Mouse (Mus musculus): Measurements from ENCODE around the gene Frmd5. TPM values are rescaled to one million over a fixed set of nuclear protein-coding genes. Genes with fewer than 3 reads are reported as not detected.
A peak's percentile ranks its signal among the peaks of the same experiment; 100 is the strongest.

Gene Frmd5
- polyA plus RNA-seq, 1 experiment from 2014 or later = 1.5 TPM

DNA sequence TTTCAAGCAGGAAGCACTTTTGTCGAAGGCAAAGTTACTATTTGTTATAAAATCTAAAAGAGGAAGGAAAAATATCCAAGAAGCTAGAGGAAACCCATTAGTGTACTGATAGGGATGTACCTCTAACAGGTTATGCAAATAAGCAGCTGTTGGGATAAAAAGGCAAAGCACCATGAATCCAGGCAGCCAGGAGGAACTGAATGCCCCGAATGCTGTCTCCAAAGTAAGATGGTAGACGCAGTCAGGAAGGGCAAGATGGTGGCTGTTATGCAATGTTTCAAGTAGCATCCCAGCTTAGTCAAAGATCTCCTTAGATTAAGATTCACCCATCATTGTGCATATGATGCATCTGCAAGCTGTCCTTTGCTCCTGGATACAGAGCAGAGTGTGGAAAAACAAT is 2.2 kb upstream of the Frmd5 start:
- Histone ChIP-seq H3K36me3 (ENCODE audit: control insufficient read depth, insufficient read depth, low read length) (no peaks in the 10 kb centered on the region), H3K4me3 (ENCODE audit: low read depth, low read length) (no peak overlapping the region), H3K4me2 (replicated peaks; ENCODE audit: low read depth) (no peak overlapping the region), H3K4me1 (replicated peaks; ENCODE audit: control insufficient read depth, insufficient read depth) (0 out of 2 replicates have a peak, but pooled peaks cover 3% of the 10 kb centered on the region), H3K9me3 (ENCODE audit: control insufficient read depth, low read length) (no peaks in the 10 kb centered on the region), H3K9ac (ENCODE audit: low read length) (no peak overlapping the region), H3K27ac (replicated peaks) (no peak overlapping the region), H3K27me3 (ENCODE audit: control insufficient read depth, insufficient read depth, low read length) (no peaks in the 10 kb centered on the region; the same call in 1 of the 2 replicates)
- ATAC-seq (ENCODE audit: low FRiP score, low TSS enrichment) = no peak
- WGBS = 78% methylated on average over 3 of the region's 3 CpGs
- no peak for DNase-seq (ENCODE audit: low spot score)
- TF ChIP-seq EP300 (optimal IDR thresholded peaks at IDR 0.05) = no peak
- TF ChIP-seq CTCF (IDR thresholded peaks at IDR 0.05; ENCODE audit: low read depth) = no peak

DNA sequence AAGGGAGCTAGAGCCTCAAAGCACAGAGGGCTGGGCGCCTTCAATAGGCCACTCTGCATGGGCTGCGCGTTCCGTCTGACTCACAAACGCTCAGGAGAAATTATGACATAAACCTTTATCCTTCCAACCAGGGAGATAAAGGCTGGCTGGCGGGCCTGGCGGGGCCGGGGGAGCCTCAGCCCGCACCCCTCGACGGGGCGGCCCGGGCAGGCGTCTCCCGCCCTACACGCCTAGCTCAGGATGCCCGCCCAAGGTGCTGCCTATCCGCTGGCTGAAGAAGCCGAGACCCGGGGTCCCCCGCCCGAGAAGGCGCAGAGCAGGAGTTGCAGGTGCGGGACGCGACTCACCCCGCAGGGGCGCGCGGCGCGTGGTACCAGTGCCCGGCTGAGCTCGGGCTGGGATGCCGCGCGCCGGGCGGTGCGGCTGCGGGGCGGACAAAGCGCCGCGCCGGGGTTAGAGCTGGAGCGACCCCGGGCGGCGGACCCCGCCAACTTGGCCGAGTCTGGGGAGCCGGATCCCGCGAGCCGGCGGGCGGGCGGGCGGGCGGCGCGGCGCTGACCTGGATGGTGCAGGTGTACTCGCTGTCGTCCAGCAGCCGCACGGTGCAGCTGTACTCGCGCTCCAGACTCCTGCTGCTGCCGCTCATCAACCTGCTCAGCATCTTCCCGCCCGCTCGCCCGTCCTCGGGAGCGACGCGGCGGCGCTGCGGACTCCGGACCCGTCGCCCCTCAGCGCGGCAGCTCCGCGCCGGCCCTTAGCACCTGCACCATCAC is 530 bp downstream of the Frmd5 start:
- Histone ChIP-seq H3K4me3 (ENCODE audit: low read depth, low read length) (peak overlapping the region; percentile 59), H3K9me3 (ENCODE audit: control insufficient read depth, low read length) (no peaks in the 10 kb centered on the region), H3K9ac (ENCODE audit: low read length) (peak overlapping the region; percentile 45), H3K36me3 (ENCODE audit: control insufficient read depth, insufficient read depth, low read length) (no peaks in the 10 kb centered on the region), H3K4me2 (replicated peaks; ENCODE audit: low read depth) (peak overlapping the region; percentile 86), H3K4me1 (replicated peaks; ENCODE audit: control insufficient read depth, insufficient read depth) (0 out of 2 replicates have a peak, but pooled peaks cover 3% of the 10 kb centered on the region), H3K27me3 (ENCODE audit: control insufficient read depth, insufficient read depth, low read length) (no peaks in the 10 kb centered on the region; the same call in 1 of the 2 replicates), H3K27ac (replicated peaks) (peak overlapping the region; percentile 45; the same call in 1 of the 2 replicates)
- WGBS = under 1% methylated on average over 71 of the region's 90 CpGs
- no peak for TF ChIP-seq CTCF (IDR thresholded peaks at IDR 0.05; ENCODE audit: low read depth)
- TF ChIP-seq EP300 (optimal IDR thresholded peaks at IDR 0.05) = no peak
- DNase-seq (ENCODE audit: low spot score) (peak; percentile 52), ATAC-seq (ENCODE audit: low FRiP score, low TSS enrichment) (peak; percentile 83)

DNA sequence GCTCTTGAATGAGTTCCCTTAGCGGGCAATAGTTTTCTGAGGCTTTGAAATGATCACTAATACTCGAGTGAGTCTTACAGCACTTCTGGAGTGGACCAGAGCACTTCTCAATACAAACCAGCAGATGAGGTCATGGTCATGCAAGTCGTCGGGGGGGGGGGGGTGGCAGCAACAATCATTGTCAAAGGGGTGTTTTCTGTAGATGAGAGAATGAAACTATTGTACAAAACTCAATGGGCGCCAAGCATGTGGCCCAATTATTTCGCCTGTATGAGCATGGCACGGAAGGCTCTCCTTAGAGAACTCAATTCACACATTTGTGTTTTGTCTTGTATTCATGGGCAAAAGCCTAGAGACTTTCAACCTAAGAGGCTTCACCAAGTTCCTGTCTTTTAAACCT is 7.8 kb downstream of the Frmd5 start:
- 83% methylated on average over 7 of the region's 7 CpGs for WGBS
- H3K27me3 ChIP-seq (ENCODE audit: control insufficient read depth, insufficient read depth, low read length) = no peaks in the 10 kb centered on the region

DNA sequence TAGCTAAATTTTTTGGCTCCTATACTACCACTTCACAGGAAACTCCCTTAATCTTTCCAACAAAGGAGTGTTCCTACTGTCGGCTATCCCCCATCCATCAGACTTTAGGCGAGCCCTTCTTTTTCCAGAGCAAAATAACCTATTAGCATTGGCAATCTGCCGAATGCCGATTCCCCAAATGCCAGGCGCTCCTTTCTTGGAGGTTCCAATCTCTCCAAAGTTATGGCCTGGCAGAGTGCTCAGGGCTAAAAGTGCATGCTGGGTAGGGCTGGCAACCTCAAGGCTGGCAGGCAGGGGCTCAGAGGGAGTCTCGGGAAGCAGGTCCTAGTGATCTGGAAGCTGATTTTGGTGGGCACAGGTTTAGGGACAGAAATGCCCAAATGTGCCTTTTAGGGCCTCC is 10.9 kb downstream of the Frmd5 start:
- Histone ChIP-seq H3K36me3 (ENCODE audit: control insufficient read depth, insufficient read depth, low read length) (no peaks in the 10 kb centered on the region), H3K4me3 (ENCODE audit: low read depth, low read length) (no peak overlapping the region), H3K9ac (ENCODE audit: low read length) (no peak overlapping the region), H3K4me2 (replicated peaks; ENCODE audit: low read depth) (no peak overlapping the region), H3K9me3 (ENCODE audit: control insufficient read depth, low read length) (no peaks in the 10 kb centered on the region), H3K27me3 (ENCODE audit: control insufficient read depth, insufficient read depth, low read length) (no peaks in the 10 kb centered on the region), H3K4me1 (replicated peaks; ENCODE audit: control insufficient read depth, insufficient read depth) (no peaks in the 10 kb centered on the region), H3K27ac (replicated peaks) (no peak overlapping the region)
- 84% methylated on average over 6 of the region's 6 CpGs for WGBS
- TF ChIP-seq CTCF (IDR thresholded peaks at IDR 0.05; ENCODE audit: low read depth) = no peak
- TF ChIP-seq EP300 (optimal IDR thresholded peaks at IDR 0.05) = no peak
- no peak for ATAC-seq (ENCODE audit: low FRiP score, low TSS enrichment)
- DNase-seq (ENCODE audit: low spot score) = no peak

More for the DNA sequence above, 7.8 kb downstream of the Frmd5 start:
- H3K4me2 ChIP-seq (replicated peaks; ENCODE audit: low read depth) = no peak overlapping the region
- no peak for TF ChIP-seq CTCF (IDR thresholded peaks at IDR 0.05; ENCODE audit: low read depth)
- TF ChIP-seq EP300 (optimal IDR thresholded peaks at IDR 0.05) = no peak
- H3K27ac ChIP-seq (replicated peaks) = no peak overlapping the region
- H3K9ac ChIP-seq (ENCODE audit: low read length) = no peak overlapping the region
- H3K4me3 ChIP-seq (ENCODE audit: low read depth, low read length) = no peak overlapping the region
- DNase-seq (ENCODE audit: low spot score) (no peak), ATAC-seq (ENCODE audit: low FRiP score, low TSS enrichment) (no peak)
- no peaks in the 10 kb centered on the region for H3K9me3 ChIP-seq (ENCODE audit: control insufficient read depth, low read length)
- no peaks in the 10 kb centered on the region for H3K36me3 ChIP-seq (ENCODE audit: control insufficient read depth, insufficient read depth, low read length)
- H3K4me1 ChIP-seq (replicated peaks; ENCODE audit: control insufficient read depth, insufficient read depth) = no peaks in the 10 kb centered on the region

DNA sequence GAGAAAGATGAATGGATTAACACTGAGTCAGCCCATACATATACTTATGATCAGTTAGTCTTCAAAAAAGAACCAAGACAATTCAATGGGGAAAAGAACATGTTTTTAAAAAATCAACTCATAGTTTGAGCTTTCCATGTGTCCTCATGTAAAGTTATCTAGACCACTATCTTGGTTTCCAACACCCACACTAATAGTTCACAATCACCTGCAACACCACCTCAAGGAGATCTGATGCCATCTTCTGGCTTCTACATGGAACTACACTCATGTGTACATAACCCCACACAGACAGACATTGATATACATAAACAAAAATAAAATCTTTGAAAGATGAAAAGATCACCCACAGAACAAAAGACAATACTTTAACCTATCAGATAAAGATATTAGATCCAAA is 17.1 kb downstream of the Frmd5 start:
- no peak for DNase-seq (ENCODE audit: low spot score)
- Histone ChIP-seq H3K27ac (replicated peaks) (no peak overlapping the region), H3K4me1 (replicated peaks; ENCODE audit: control insufficient read depth, insufficient read depth) (no peaks in the 10 kb centered on the region), H3K4me3 (ENCODE audit: low read depth, low read length) (no peak overlapping the region), H3K9me3 (ENCODE audit: control insufficient read depth, low read length) (no peaks in the 10 kb centered on the region), H3K4me2 (replicated peaks; ENCODE audit: low read depth) (no peak overlapping the region), H3K9ac (ENCODE audit: low read length) (no peak overlapping the region), H3K27me3 (ENCODE audit: control insufficient read depth, insufficient read depth, low read length) (no peaks in the 10 kb centered on the region), H3K36me3 (ENCODE audit: control insufficient read depth, insufficient read depth, low read length) (no peaks in the 10 kb centered on the region)
- TF ChIP-seq EP300 (optimal IDR thresholded peaks at IDR 0.05) = no peak
- peak; percentile 35; the same call in 1 of the 2 replicates for TF ChIP-seq CTCF (IDR thresholded peaks at IDR 0.05; ENCODE audit: low read depth)
- no peak for ATAC-seq (ENCODE audit: low FRiP score, low TSS enrichment)

DNA sequence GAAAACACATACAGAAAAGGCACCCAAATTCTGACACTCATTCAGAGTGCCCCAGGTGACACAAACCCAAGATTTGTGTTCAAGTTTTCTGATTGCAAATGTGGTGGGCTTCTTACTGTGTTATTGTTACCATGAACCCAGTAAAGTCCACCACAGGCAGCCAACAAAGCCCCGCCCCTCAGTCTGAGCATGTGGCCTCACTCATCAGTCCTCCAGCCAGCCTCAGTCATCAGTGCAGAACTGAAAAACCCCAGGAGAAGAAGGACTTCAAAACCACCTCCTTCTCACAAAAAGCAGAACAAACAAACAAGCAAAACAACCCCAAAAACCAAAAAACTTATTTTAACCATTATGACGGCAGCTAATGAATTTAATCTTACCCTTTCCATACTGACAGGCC is 18.5 kb downstream of the Frmd5 start:
- no peak overlapping the region for H3K27ac ChIP-seq (replicated peaks)
- TF ChIP-seq EP300 (optimal IDR thresholded peaks at IDR 0.05) (no peak), CTCF (IDR thresholded peaks at IDR 0.05; ENCODE audit: low read depth) (no peak)
- 73% methylated on average over 2 of the region's 2 CpGs for WGBS
- H3K9ac ChIP-seq (ENCODE audit: low read length) = no peak overlapping the region
- no peak overlapping the region for H3K4me2 ChIP-seq (replicated peaks; ENCODE audit: low read depth)
- no peaks in the 10 kb centered on the region for H3K36me3 ChIP-seq (ENCODE audit: control insufficient read depth, insufficient read depth, low read length)
- no peak overlapping the region for H3K4me3 ChIP-seq (ENCODE audit: low read depth, low read length)
- ATAC-seq (ENCODE audit: low FRiP score, low TSS enrichment) (no peak), DNase-seq (ENCODE audit: low spot score) (no peak)
- no peaks in the 10 kb centered on the region for H3K9me3 ChIP-seq (ENCODE audit: control insufficient read depth, low read length)
- no peaks in the 10 kb centered on the region for H3K4me1 ChIP-seq (replicated peaks; ENCODE audit: control insufficient read depth, insufficient read depth)
- no peaks in the 10 kb centered on the region for H3K27me3 ChIP-seq (ENCODE audit: control insufficient read depth, insufficient read depth, low read length)

Measured in stomach, postnatal 0 days (tissue).